Mouse (Mus musculus) hindbrain, postnatal 0 days (tissue): ENCODE data around the gene Znhit6. TPM values are rescaled to one million over a fixed set of nuclear protein-coding genes. Genes with fewer than 3 reads are reported as not detected.

Experiments used
- ATAC-seq: fragments of 200-750 bp; cut with Nextera tagmentation; 2 replicates; pipeline ENCODE4 v1.8.0; 2017; ENCODE audit warnings: mild to moderate bottlenecking, moderate TSS enrichment, moderate library complexity
- DNase-seq: peaks from one replicate; pipeline ENCODE4 v3.0.0-alpha.2; 2015; ENCODE audit warnings: low spot score
- H3K27ac ChIP-seq: fragments of 300-500 bp; sonication (generic); 2 replicates; pipeline ENCODE4 v1.5.1; 2014; ENCODE audit warnings: mild to moderate bottlenecking
- H3K27me3 ChIP-seq: fragments of 300-500 bp; sonication (generic); 2 replicates; pipeline ENCODE4 v1.6.1; 2014; ENCODE audit warnings: low read length, mixed read lengths; ENCODE audit not compliant: insufficient read depth
- H3K36me3 ChIP-seq: fragments of 300-500 bp; sonication (generic); 2 replicates; pipeline ENCODE4 v1.6.1; 2014; ENCODE audit warnings: low read length, mixed read lengths; ENCODE audit not compliant: insufficient read depth
- H3K4me1 ChIP-seq: fragments of 300-500 bp; sonication (generic); 2 replicates; pipeline ENCODE4 v1.6.1; 2014; ENCODE audit warnings: antibody characterized with exemption, low read length, mixed read lengths; ENCODE audit not compliant: insufficient read depth
- H3K4me2 ChIP-seq: fragments of 300-500 bp; sonication (generic); 2 replicates; pipeline ENCODE4 v1.6.1; 2014; ENCODE audit warnings: low read depth, mild to moderate bottlenecking, low read length, moderate library complexity, mixed read lengths
- H3K4me3 ChIP-seq: fragments of 300-500 bp; sonication (generic); 2 replicates; pipeline ENCODE4 v1.5.1; 2014; ENCODE audit warnings: low read length
- H3K9ac ChIP-seq: fragments of 300-500 bp; sonication (generic); replicated peaks from 2 replicates; pipeline ENCODE4 v1.6.1; 2014; ENCODE audit warnings: mild to moderate bottlenecking, low read length, moderate library complexity, mixed read lengths
- H3K9me3 ChIP-seq: fragments of 300-500 bp; sonication (generic); 2 replicates; pipeline ENCODE4 v1.6.1; 2016; ENCODE audit warnings: low read length, mixed read lengths
- CTCF ChIP-seq: IDR thresholded peaks from 2 replicates; pipeline ENCODE4 v1.5.1; 2016; ENCODE audit warnings: antibody characterized with exemption, control low read depth, low read depth
- WGBS: fragments of 180-500 bp; shearing (Covaris S2); extraction: QIAGEN DNeasy Blood & Tissue Kit; methylation state at CpG from one replicate; pipeline ENCODE4 v1.1.7; 2014; 5-methylcytosine and 5-hydroxymethylcytosine counted together
- polyA plus RNA-seq: library from polyadenylated mRNA; unstranded; fragments of >200 nt; fragmentation: Nextera tagmentation; extraction: Ambion mirVana; gene quantifications from 2 replicates; pipeline ENCODE4 v1.2.1, GENCODE M21; 2015
- total RNA-seq: library from RNA; depleted of rRNA; stranded (reverse); fragments of >200 nt; gene quantifications from 2 replicates; pipeline ENCODE4 v1.2.3, GENCODE M21; 2014

Znhit6 gene
- total and polyA plus RNA-seq, 2 experiments from 2014 or later = 9.3 to 34.9 TPM

DNA sequence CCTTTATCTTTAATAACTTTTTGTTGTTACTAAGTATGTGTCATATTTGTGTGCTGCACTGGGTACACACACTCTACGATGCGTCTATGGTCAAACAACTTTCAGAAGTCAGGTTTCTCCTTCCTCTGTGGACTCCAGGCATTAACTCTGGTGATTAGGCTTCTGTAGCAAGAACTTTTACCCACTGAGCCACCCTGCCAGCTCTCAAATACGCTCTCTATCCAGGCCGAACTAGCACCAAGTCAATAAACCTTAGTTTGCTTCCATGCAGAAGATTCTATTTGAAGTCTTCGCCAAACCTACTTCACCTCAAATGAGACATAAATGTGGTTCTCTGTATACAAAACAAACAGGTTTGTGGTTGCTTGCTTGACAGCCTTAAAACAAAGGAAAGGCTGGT, 16.3 kb upstream of the Znhit6 start:
- H3K9ac ChIP-seq = no peak overlapping the region
- no peaks in the 10 kb centered on the region for H3K4me1 ChIP-seq
- no peaks in the 10 kb centered on the region for H3K9me3 ChIP-seq
- DNase-seq (no peak), ATAC-seq (no peak)
- no peak overlapping the region for H3K4me3 ChIP-seq
- no peak overlapping the region for H3K4me2 ChIP-seq
- WGBS = 91% methylated on average over 5 of the region's 5 CpGs
- no peaks in the 10 kb centered on the region for H3K36me3 ChIP-seq
- no peak overlapping the region for H3K27ac ChIP-seq
- no peak for TF ChIP-seq CTCF
- H3K27me3 ChIP-seq = no peaks in the 10 kb centered on the region

GRCm38 (mm10) chr3:145560117-145560516, 15.9 kb upstream of the Znhit6 start:
- no peak overlapping the region for H3K4me3 ChIP-seq
- no peaks in the 10 kb centered on the region for H3K9me3 ChIP-seq
- TF ChIP-seq CTCF = no peak
- ATAC-seq = no peak
- H3K36me3 ChIP-seq = no peaks in the 10 kb centered on the region
- WGBS = 83% methylated on average over 4 of the region's 4 CpGs
- no peak overlapping the region for H3K4me2 ChIP-seq
- H3K9ac ChIP-seq = no peak overlapping the region
- no peaks in the 10 kb centered on the region for H3K27me3 ChIP-seq
- DNase-seq = no peak
- no peak overlapping the region for H3K27ac ChIP-seq
- H3K4me1 ChIP-seq = no peaks in the 10 kb centered on the region

DNA sequence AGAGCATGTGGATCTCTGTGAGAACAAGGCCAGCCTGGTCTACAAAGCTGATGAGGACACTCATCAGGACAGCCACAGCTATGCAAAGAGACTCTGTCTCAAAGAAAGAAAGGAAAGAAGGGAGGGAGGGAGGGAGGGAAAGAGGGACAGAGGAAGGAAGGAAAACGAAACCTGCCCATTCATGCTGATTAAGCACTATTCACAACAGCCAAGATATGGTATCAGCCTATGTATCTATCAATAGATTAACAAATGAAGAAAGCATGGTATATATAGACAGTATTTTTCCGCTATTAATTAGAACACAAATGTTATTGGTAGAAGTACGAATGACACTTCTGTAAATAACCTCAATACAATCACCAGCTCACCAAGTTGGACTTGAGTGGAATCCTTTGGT, 1.5 kb upstream of the Znhit6 start:
- TF ChIP-seq CTCF = no peak
- Histone ChIP-seq H3K9ac (no peak overlapping the region), H3K4me2 (no peak overlapping the region), H3K27ac (no peak overlapping the region), H3K27me3 (no peaks in the 10 kb centered on the region), H3K36me3 (no peaks in the 10 kb centered on the region), H3K9me3 (no peaks in the 10 kb centered on the region), H3K4me1 (peaks cover 6% of the 10 kb centered on the region; the same call in 1 of the 2 replicates), H3K4me3 (no peak overlapping the region)
- 88% methylated on average over 3 of the region's 3 CpGs for WGBS
- DNase-seq (no peak), ATAC-seq (no peak)

GRCm38 (mm10) chr3:145575340-145575739, 665 bp upstream of the Znhit6 start:
- DNase-seq (no peak), ATAC-seq (peak; percentile 2; the same call in 1 of the 2 replicates)
- TF ChIP-seq CTCF = no peak
- Histone ChIP-seq H3K4me1 (peaks cover 6% of the 10 kb centered on the region; the same call in 1 of the 2 replicates), H3K27me3 (no peaks in the 10 kb centered on the region), H3K4me3 (no peak overlapping the region), H3K36me3 (no peaks in the 10 kb centered on the region; the same call in 1 of the 2 replicates), H3K27ac (no peak overlapping the region), H3K9me3 (no peaks in the 10 kb centered on the region), H3K9ac (no peak overlapping the region), H3K4me2 (no peak overlapping the region)
- whole genome bisulfite sequencing = 86% methylated on average over 7 of the region's 7 CpGs

DNA sequence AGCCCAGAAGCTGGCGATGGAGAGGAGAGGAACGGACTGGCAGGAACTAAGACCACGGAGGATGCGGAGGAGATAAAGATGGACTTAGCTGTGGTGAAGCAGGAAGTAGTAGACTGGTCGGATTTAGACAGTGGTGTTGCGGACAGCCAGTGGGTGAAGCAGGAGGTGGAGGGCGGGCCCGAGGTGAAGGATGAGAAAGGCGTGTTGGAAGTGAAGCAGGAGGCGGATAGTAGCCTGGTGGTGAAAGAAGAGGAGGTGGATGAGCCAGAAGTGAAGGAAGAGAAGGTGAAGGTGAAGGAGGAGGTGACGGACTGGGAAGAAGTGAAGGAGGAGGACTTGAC, 447 bp downstream of the Znhit6 start:
- Histone ChIP-seq H3K4me1 (peaks cover 6% of the 10 kb centered on the region; the same call in 1 of the 2 replicates), H3K9ac (peak overlapping the region; percentile 63), H3K4me3 (peak overlapping the region; percentile 69), H3K9me3 (no peaks in the 10 kb centered on the region), H3K4me2 (peak overlapping the region; percentile 74), H3K36me3 (no peaks in the 10 kb centered on the region; the same call in 1 of the 2 replicates), H3K27me3 (no peaks in the 10 kb centered on the region), H3K27ac (peak overlapping the region; percentile 76)
- no peak for DNase-seq
- under 1% methylated on average over 11 of the region's 11 CpGs for WGBS
- no peak for ATAC-seq
- TF ChIP-seq CTCF = no peak

DNA sequence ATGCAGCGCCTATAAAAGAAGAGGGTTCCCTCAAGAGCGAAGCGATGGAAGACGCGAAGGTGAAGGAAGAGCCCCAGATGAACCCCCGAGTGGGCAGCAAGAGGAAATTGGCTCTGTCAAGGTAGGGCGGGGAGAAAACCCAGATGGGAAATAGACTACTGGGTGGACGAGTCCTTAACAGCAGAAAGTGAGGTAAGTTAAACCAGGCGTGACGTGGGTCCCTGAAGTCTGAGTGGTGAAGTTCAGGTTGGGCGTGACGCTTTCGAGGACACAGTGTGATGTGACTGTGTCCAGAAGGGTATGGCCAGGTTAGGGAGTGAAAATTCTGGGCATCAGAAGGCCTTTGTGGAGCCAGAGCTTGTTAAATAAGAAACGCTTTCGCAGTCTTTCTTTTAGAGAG, 871 bp downstream of the Znhit6 start:
- DNase-seq = no peak
- no peak for TF ChIP-seq CTCF
- 34% methylated on average over 15 of the region's 15 CpGs for WGBS

GRCm38 (mm10) chr3:145583043-145583442, 7.0 kb downstream of the Znhit6 start:
- Histone ChIP-seq H3K27me3 (no peaks in the 10 kb centered on the region), H3K4me1 (no peaks in the 10 kb centered on the region), H3K4me3 (no peak overlapping the region), H3K27ac (no peak overlapping the region), H3K9ac (no peak overlapping the region), H3K9me3 (no peaks in the 10 kb centered on the region), H3K36me3 (peaks cover 26% of the 10 kb centered on the region), H3K4me2 (no peak overlapping the region)
- DNase-seq (no peak), ATAC-seq (no peak)
- whole genome bisulfite sequencing = 87% methylated on average over 4 of the region's 4 CpGs
- no peak for TF ChIP-seq CTCF

More for the DNA sequence above, 871 bp downstream of the Znhit6 start:
- ATAC-seq = no peak
- Histone ChIP-seq H3K4me2 (peak overlapping the region; percentile 74), H3K9me3 (no peaks in the 10 kb centered on the region), H3K4me1 (peaks cover 6% of the 10 kb centered on the region; the same call in 1 of the 2 replicates), H3K36me3 (no peaks in the 10 kb centered on the region; the same call in 1 of the 2 replicates), H3K4me3 (peak overlapping the region; percentile 69), H3K9ac (peak overlapping the region; percentile 63), H3K27ac (peak overlapping the region; percentile 76; the same call in 1 of the 2 replicates), H3K27me3 (no peaks in the 10 kb centered on the region)
